In the genomic region with DNA sequence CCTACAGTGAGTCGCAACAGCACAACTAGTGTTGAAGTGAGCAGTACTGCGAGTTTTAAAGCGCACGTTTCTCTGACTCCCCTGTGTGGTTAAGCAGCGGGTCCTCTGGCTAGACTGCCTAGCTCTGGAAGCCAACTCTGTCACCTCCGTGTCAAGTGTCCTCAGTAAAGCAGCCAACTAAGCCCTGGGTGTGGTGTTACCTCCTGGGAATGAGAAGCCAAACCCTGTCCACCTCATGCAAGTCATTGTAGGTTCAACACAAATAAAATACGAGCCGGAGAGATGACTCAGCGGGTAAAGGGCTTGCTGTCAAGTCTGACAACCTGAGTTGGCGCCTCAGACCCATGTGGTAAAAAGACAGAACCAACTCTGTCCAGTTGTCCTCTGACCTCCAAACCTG, we compare ENCODE assay signal across 19 mouse cellular contexts. TPM values are rescaled to one million over a fixed set of nuclear protein-coding genes. Genes with fewer than 3 reads are reported as not detected.
DNase-seq lines count a peak whose midpoint lies in the region; ATAC-seq and TF ChIP-seq lines count a peak whose summit lies in the region.
"Had no signal": no experiment of that assay in that cellular context is flagged by ENCODE, and none has a peak within 500 bp of the region (broad histone marks: within the 10 kb centered on the region; RNA-seq: fewer than 3 reads in every experiment).

No protein-coding gene starts in this region.

- no peak for TF ChIP-seq CTCF in intestine, postnatal 0 days (IDR thresholded peaks at IDR 0.05; ENCODE audit: low read depth)

- intact Hi-C loops in heart, postnatal 25 days (cut with DNase I) = loop anchor here (10.0 kb wide), 1 partner anchor 56 kb away; a partner anchor contains a TSS

- H3K4me1 ChIP-seq in intestine, postnatal 0 days (replicated peaks; ENCODE audit: control insufficient read depth, insufficient read depth, low read length) = 0 out of 2 replicates have a peak, but pooled peaks cover 4% of the 10 kb centered on the region
- no peaks in the 10 kb centered on the region for H3K4me1 ChIP-seq in kidney, embryonic 16.5 days (ENCODE audit: insufficient read depth, low read length)
- H3K4me1 ChIP-seq: embryonic facial prominence, embryonic 12.5 days; forebrain, embryonic 15.5 days; heart, embryonic 13.5 days had no signal

- DNase-seq in heart, adult 18-20 months = peak; percentile 29 to 49
- no peak for DNase-seq in heart, postnatal 25 days (ENCODE audit: low spot score)
- peak; percentile 17 to 19 for DNase-seq in urinary bladder, postnatal 36 days (ENCODE audit: low spot score in 2 of 2)
- DNase-seq in urinary bladder, postnatal 10 days (ENCODE audit: low spot score) = no peak
- no peak for DNase-seq in natural killer cell, adult 2 months (ENCODE audit: low spot score in 2 of 2)
- DNase-seq: cerebellum, adult 11 months; lung, postnatal 14 days; thymus, adult 2 months had no signal

- H3K27ac ChIP-seq in intestine, postnatal 0 days (ENCODE audit: low read depth, low read length) = no peak overlapping the region
- H3K27ac ChIP-seq in kidney, embryonic 16.5 days (ENCODE audit: low read length) = no peak overlapping the region
- H3K27ac ChIP-seq: embryonic facial prominence, embryonic 12.5 days; forebrain, embryonic 15.5 days; heart, embryonic 13.5 days; hindbrain, embryonic 10.5 days; liver, embryonic 14.5 days had no signal

- 79% methylated on average over 10 of the region's 10 CpGs for WGBS in intestine, postnatal 0 days
- 75% methylated on average over 10 of the region's 10 CpGs for WGBS in kidney, embryonic 16.5 days

- H3K4me2 ChIP-seq in intestine, postnatal 0 days (replicated peaks; ENCODE audit: low read depth) = no peak overlapping the region
- H3K4me2 ChIP-seq in kidney, embryonic 16.5 days (replicated peaks; ENCODE audit: low read depth, low read length) = no peak overlapping the region
- H3K4me2 ChIP-seq: embryonic facial prominence, embryonic 12.5 days; forebrain, embryonic 15.5 days; heart, embryonic 13.5 days had no signal

- no peak overlapping the region for H3K4me3 ChIP-seq in intestine, postnatal 0 days (ENCODE audit: low read depth, low read length)
- no peak overlapping the region for H3K4me3 ChIP-seq in kidney, embryonic 16.5 days (ENCODE audit: low read length)
- H3K4me3 ChIP-seq: embryonic facial prominence, embryonic 12.5 days; forebrain, embryonic 15.5 days; heart, embryonic 13.5 days; hindbrain, embryonic 10.5 days had no signal

- no peak overlapping the region for H3K9ac ChIP-seq in intestine, postnatal 0 days (ENCODE audit: low read depth, low read length)
- H3K9ac ChIP-seq in kidney, embryonic 16.5 days (replicated peaks; ENCODE audit: low read length) = no peak overlapping the region
- H3K9ac ChIP-seq: embryonic facial prominence, embryonic 12.5 days; forebrain, embryonic 15.5 days; heart, embryonic 13.5 days; liver, embryonic 14.5 days had no signal

- peaks cover 11% of the 10 kb centered on the region; the same call in 1 of the 2 replicates for H3K36me3 ChIP-seq in intestine, postnatal 0 days (ENCODE audit: control insufficient read depth, insufficient read depth)
- no peaks in the 10 kb centered on the region for H3K36me3 ChIP-seq in kidney, embryonic 16.5 days (ENCODE audit: insufficient read depth, low read length)
- H3K36me3 ChIP-seq: embryonic facial prominence, embryonic 12.5 days; forebrain, embryonic 15.5 days; G1E; heart, embryonic 13.5 days; hindbrain, embryonic 10.5 days had no signal

- H3K27me3 ChIP-seq in intestine, postnatal 0 days (replicated peaks; ENCODE audit: control insufficient read depth, insufficient read depth, low read length) = no peaks in the 10 kb centered on the region
- no peaks in the 10 kb centered on the region for H3K27me3 ChIP-seq in kidney, embryonic 16.5 days (ENCODE audit: insufficient read depth, low read length)
- H3K27me3 ChIP-seq: embryonic facial prominence, embryonic 12.5 days; forebrain, embryonic 15.5 days; heart, embryonic 13.5 days had no signal

- no peaks in the 10 kb centered on the region for H3K9me3 ChIP-seq in intestine, postnatal 0 days (ENCODE audit: control insufficient read depth)
- H3K9me3 ChIP-seq in kidney, embryonic 16.5 days (ENCODE audit: low read length) = no peaks in the 10 kb centered on the region
- H3K9me3 ChIP-seq: embryonic facial prominence, embryonic 12.5 days; forebrain, embryonic 15.5 days; G1E; heart, embryonic 13.5 days; hindbrain, embryonic 10.5 days had no signal

- ATAC-seq in intestine, postnatal 0 days = 0 out of 2 replicates have a peak, but pooled peaks have one; percentile 38
- no peak for ATAC-seq in kidney, embryonic 16.5 days (ENCODE audit: low FRiP score, low TSS enrichment)
- ATAC-seq: CD4-positive, CD25-positive, alpha-beta regulatory T cell, adult 4 months; forebrain, embryonic 15.5 days; midbrain, embryonic 16.5 days had no signal

RNA-seq across cellular contexts. Expression of a gene that starts 13.6 kb away (rescaled TPM):
- 1 to 10 TPM; 5.8 to 7.0 TPM for total RNA-seq in heart, adult 18-20 months (2021)
- 1 to 10 TPM; 4.9 to 5.7 TPM for total RNA-seq in heart, postnatal 25 days (2021)
- 33.3 and 37.9 TPM in 2 replicates for polyA plus RNA-seq in intestine, postnatal 0 days (2015; fragmentation: Nextera tagmentation; extraction: Ambion mirVana)
- 4.7 and 7.1 TPM in 2 replicates for polyA plus RNA-seq in kidney, embryonic 16.5 days (2015; fragmentation: Nextera tagmentation; extraction: Ambion mirVana)
- total RNA-seq: megakaryocyte-erythroid progenitor cell, adult 5-6 weeks had no signal
- polyA plus RNA-seq: G1E had no signal

RNA-seq across cellular contexts. Expression of a gene that starts 56.8 kb away (rescaled TPM):
- under 1 TPM; 0.67 to 0.75 TPM for total RNA-seq in heart, adult 18-20 months (2021)
- 1 to 10 TPM in 1 of 2 experiments, under 1 TPM in 1; 0.96 to 1.1 TPM for total RNA-seq in heart, postnatal 25 days (2021)
- 46.0 and 47.8 TPM in 2 replicates for polyA plus RNA-seq in intestine, postnatal 0 days (2015; fragmentation: Nextera tagmentation; extraction: Ambion mirVana)
- 241 and 247 TPM in 2 replicates for polyA plus RNA-seq in kidney, embryonic 16.5 days (2015; fragmentation: Nextera tagmentation; extraction: Ambion mirVana)

Comparison
In these comparisons a context has a peak if more than half of its experiments do, and no peak if none do; other contexts are left out.
1. DNase-seq: peak in heart, adult 18-20 months (2 of 2) and urinary bladder, postnatal 36 days (2 of 2); none in heart, postnatal 25 days (single experiment), urinary bladder, postnatal 10 days (single experiment) and natural killer cell, adult 2 months (0 of 2).